Mouse (Mus musculus): ENCODE measurements at regions not wholly inside any gene's neighbourhood (a gene's known extent, or its start where the extent isn't known, plus 50 kb on each side); places are given as distances from the start of the nearest gene placed in this dataset.

DNA sequence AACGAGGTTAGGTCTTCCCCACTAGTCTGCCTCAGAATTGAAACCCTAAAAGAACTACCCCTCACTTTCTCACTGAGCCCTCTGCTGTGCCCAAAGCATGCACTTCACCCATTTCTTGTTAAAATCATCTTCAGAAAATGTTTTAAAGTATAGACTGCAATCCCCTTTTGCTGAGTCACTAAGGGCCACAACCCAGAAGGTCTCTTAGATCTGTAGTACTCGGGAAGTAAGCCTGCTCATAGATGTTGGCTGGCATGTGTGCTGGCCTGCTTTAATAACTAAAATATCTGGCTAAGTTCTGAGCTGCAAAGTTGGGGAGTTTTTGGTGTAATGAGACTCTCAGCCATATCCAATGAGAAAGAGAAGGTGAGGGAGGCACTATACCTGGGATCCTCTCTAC, 329.9 kb downstream of the Insc start:
- DNase-seq (ENCODE audit: low read depth, low spot score): no peak

DNA sequence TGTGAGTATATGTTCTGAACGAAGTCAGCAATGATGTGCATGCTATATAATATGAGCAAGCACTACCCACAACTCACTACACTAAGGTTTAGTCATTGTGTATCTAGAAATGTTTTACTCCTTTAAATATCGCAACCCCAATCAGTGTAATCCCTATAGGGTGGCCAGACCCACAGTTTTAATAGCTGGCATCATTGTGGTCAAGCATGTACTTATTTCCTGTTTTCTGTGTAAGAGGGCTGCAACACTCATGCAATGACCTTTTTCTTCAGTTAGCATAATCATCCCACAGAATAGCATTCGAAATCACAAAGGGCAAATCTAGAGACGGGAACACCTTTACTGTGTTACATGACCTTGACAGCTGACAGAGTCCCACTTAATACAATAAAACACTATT, 333.3 kb downstream of the Insc start:
- DNase-seq (ENCODE audit: low read depth, low spot score): no peak

DNA sequence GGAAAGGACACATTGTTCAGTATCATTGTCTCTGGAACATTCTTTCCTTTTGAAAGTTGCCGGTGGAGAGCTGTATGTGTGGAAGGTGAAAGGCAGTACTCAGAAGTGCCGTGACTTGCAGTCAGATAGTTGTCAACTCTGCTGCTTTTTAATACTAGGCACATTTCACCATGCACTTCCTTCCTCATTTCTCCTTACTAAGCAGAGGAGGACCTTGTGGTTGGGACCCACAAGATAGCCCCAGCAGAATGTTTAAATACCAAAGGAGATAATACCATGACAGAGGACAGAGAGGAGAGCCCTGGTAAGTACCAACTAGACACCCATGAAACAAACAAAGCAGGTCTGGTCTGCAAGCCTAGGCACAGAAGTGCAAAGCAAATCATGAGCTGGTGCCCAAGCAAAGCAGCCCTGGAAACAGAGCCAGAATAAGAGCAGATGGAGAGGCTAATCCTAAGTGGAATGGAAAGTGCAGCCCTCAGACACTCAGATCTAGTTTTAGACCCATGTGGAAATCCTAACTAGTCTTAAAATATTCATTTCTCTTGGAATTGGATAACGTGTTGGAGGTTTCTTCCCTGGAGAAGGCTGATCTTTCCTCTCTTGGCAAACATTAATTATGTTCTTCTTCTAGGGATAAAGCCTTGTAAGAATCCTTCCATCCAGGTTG, 341.4 kb downstream of the Insc start:
- DNase-seq (ENCODE audit: low read depth, low spot score): peak; percentile 24

DNA sequence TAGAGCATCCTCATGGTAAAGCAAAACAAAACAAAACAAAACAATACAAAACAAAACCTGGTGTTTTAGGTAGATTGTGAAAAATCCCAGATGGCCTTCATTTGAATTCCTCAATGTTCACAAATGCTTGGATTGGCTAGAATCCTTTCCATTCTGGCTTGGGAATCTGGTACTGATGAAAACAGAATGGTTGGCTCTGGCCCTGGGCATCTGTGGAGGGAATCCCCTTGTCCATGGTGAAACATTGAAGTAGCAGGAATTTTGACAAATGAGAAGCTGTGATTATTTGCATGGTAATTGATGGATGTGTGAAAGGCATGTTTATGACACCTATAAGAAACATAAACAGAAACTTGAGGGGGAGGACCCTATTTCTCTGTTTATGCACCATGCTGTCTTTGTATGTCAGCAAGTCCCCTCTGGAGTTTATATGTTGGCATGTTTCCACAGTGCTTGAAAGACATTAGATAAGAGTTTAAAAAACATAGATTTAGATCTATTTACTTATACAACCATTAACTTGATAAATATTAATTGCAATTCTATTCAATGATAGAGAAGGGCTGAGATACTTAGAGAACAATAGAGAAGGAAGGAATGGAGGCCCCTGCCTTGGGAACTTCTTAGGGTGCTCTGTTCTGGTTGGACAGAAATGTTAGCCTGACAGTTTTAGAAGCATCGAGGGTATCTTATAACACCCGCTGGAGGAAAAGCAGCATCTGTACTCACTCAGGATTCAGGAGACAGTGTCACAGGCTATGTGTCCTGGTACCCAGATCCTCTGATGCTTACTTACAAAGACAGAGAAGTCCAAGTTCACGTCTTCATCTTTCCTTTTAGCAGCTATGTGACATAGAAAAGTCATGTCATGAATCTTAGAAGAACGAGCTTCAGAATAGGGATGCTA, 343.3 kb downstream of the Insc start:
- DNase-seq (ENCODE audit: low read depth, low spot score): no peak

DNA sequence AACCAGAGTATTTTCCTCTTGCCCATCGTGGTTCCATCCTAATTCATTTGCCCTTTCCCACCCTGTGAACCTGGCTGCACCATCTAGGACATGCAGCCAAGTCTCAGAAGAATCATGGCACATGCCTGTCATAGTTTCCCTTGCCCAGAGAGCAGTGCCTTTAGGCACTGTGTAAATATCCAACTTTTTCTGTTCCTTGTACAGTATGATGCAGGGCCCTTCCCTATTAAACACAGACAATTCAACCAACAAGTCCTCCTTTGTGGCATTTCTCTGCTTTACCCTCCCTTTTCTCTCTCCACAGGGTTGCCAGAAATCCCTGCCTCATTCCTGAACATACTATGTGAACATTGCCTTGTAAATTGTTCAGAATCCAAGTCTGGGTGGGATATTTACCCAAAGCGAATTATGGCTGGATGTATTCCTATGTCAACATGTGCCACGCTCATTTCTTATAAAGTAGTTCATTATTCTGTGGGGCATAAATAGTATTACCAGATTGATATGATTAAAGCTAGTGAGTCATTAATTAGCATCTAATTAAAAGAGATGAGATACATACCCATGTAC, 349.1 kb downstream of the Insc start:
- no peak for DNase-seq (ENCODE audit: low read depth, low spot score)

DNA sequence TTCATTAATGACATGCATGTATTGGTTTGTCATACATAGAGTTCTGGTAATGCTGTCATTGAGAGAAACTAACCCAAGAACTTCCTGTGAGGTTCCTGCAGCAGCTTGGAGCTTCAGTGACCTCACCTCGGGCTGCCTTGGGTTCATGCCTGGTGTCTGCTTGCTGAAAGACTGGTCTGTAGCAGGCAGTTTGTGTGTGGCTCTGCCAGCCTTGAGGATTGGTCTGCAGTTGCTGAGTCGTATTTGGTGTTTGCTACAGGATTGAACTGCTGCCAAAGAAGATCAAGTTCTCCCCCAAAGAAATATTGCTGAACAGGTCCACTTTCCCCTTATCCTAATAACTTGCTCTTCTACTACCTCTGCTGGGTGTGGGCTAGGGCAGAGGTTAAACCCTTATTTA, 362.5 kb downstream of the Insc start:
- no peak for DNase-seq (ENCODE audit: low read depth, low spot score)

DNA sequence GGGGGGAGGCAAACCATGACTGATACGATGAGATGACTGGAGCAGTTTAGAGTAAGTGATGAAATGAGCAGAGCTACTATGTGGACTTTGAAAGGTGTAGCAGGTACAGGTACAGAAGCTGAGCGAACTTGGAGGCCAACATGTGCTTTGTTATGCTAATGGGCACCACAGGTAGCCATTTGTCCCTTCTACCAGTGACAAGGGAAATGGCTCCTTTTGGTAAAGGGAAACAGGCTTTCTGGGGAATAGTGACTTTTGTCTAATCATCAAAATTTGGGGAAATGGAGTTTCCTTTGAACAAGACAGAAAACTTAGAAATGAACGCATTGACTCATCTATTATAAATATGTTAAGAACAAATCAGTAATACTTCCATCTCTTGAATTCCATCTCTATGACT, 368.8 kb downstream of the Insc start:
- DNase-seq (ENCODE audit: low read depth, low spot score): no peak

DNA sequence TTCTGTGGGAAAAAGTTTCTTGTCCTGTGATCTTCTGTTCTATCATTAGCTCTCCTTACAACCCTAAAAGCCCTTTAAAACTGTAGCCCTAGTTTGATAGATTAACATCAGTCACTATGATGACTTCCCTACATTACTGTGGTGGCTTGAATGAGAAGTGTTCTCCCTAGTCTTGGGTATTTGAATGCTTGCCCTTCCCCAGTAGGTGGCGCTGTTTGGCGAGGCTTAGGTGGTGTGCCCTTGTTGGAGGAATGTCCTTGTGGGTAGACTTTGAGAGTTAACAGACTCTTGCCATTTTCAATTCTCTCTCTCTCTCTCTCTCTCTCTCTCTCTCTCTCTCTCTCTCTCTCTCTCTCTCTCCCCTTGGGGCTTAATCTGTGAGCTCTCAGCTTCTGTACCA, 379.8 kb downstream of the Insc start:
- DNase-seq (ENCODE audit: low read depth, low spot score): no peak

DNA sequence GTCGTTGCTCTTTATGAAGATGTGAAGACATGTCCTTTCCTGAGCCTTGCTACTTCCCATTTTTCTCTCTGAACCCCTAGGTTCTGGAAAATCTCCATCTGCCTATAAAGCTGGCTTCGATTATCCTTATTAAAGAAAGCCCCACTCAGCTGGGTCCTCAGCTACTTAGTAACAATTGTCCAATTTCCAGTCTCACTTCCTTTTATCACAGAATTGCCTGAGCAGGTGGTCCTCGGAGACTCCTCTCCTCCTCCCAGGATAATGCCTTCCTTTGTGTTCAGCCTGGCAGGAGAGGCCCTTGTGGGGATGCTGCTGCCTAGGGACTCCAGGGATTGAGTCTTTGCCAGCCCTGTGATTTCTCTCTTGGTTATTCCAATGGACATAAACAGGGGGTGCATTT, 385.5 kb downstream of the Insc start:
- DNase-seq (ENCODE audit: low read depth, low spot score): no peak

DNA sequence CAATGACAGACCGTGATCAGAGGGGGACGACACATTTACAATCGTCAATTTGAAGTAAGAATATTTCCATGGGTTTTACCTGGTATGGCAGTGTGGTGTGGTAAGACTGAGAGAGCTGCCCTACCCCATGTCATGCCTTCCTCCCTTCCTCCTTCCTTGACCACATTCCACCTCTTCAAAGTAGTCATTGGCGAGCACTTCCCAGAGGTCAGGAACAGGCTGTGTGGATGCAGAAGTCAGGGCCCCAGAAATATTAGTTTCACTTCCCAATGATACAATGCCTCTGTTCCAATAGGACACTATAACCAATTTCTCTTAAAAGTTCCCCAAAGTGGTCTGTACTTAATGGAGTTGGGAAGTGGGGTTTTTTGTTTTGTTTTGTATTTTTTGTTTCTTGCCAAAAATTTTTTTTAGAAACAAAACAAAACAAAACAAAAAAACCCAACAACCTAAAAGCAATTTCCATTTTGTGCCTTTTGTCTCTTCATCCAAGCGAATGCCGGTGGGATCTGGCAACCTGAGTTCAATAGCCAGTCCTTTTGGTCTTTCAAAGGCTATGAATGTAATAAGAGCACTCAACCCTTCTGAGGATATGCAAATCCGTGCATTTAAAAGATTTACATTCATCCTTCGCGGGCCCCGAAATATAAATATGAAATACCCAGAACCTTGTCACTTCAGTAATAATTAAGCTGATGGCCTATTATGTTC, 387.9 kb downstream of the Insc start:
- no peak for DNase-seq (ENCODE audit: low read depth, low spot score)

DNA sequence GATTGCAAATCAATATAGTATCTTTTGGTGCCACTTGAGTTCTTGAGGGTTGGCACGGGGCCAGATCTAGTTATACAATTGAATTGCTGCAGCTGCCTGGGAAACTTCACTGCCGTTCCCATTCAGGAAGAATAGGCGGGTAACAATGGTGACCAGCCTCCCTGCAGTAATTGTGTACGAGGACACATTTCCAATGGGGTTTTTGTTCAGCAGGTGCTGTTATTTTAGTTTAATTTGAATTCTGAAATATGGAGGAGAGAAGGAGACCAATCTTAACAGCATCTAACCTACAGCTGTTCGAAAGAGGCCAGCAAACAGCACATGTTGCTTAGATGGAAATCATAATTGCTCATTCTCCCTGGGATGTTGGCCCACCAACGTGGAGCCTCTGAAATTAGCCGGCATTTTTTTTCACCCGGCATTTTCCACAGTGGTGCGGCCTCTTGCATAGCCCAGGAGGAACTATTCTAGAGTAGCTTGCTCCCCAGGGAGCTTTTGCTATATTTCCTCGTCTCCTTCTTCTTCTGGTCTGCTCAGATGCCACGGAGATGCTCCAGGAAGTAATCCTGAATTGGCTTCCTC, 388.6 kb downstream of the Insc start:
- DNase-seq (ENCODE audit: low read depth, low spot score): peak; percentile 16

DNA sequence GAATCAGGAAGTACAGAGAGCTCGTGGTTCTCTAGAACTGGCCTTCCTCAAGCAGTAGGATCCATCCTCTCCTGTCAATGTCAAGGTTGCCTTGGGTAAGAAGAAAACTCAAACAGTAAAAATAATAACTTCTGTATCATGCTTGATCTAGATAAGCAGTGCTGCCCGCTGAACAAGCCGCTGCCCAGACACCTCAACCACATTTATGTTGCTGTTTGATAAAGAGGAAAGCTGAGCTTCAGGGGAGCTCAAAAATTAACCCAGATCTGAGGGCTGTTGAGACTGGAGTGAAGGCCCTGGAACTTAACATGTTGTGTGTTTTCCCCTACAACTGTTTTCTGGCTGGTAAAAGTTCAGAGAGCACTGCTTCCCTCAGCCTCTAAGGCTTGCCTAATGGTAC, 389.1 kb downstream of the Insc start:
- no peak for DNase-seq (ENCODE audit: low read depth, low spot score)

DNA sequence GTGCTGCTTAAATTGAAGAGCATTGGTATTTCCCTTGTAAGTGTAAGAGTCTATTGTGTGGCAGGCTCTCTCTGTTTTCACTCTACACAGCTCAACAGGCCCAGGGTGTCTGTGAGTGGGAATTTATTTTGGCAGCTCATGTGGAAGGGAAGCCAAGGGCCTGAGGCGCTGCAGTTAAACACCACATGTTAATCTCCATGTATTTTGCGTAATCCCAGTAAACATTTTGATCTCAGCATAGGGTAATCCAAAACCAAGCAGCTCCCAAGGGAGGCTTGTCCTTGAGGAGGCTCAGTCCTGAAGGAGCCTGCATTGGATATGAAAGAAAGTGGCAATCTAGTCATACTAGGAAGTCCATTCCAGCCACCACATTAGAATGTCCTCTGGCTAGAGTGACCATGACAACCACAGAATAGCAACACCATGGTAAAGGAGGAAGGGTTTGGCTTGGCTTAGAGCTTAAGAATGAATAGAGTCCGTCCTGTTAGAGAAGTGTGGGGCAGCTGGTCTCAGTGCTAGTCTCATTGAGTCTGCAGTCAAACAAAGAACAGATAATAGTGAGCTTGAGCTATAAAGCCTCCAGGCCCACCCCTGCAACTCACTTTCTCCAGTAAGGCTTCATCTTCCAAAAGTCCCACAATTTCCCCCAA, 391.6 kb downstream of the Insc start:
- no peak for DNase-seq (ENCODE audit: low read depth, low spot score)

DNA sequence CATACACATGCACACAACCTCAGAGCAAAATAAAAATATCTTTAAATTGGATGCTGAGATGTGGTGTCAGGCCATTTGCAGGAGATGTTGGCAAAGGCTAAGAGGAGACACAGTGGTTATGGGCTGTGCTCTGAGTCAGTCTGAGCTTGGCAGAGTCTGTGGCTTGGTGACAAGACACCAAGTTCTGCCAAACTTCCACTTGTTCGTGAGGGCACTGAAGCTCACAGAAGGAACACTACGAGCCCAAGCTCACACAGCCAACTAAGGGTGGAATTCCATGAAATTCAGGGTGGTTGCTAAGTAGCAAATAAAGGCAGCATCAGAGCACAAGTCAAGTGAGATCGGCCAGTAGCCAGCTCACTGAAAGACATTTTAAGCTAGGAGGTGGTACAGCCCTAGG, 396.8 kb downstream of the Insc start:
- DNase-seq (ENCODE audit: low read depth, low spot score): peak; percentile 44

DNA sequence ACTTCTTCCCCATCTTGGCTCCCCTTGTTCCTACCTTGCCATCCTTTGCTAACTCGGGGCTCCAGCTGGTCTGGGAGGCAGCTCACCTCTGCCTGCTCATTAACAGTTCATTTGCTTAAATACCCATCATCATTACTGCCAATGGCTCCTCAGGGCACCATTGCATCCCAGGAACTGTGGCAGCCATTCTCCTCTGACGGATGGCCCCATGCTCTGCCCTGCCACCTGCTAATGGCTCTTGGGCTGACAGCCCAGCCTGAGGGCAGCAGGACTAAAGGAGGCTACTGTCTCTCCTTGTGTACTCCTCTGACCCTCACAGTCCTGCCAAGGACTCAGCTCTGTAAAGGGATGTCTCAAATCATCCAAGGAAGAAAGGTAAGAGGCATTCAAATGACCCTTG, 398.7 kb downstream of the Insc start:
- no peak for DNase-seq (ENCODE audit: low read depth, low spot score)

DNA sequence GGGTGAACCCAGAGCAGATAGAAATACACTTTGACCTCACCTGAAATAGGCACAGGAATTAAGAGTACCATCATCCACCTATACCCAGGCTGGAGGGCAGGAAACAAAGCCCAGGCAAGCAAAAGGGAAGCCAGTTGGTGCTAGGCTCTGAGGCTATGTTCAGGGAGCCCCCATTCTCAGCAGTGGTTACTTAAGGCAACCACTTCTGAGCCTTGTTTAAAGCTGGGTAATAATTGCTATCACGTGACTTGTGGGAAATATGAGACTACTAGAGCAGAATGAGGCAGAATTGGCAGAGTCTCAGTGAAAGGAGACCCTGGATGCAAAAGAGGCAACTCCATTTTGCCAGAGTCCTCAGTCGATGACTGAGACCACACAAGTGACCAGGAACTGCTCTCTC, 401.5 kb downstream of the Insc start:
- DNase-seq (ENCODE audit: low read depth, low spot score): no peak

DNA sequence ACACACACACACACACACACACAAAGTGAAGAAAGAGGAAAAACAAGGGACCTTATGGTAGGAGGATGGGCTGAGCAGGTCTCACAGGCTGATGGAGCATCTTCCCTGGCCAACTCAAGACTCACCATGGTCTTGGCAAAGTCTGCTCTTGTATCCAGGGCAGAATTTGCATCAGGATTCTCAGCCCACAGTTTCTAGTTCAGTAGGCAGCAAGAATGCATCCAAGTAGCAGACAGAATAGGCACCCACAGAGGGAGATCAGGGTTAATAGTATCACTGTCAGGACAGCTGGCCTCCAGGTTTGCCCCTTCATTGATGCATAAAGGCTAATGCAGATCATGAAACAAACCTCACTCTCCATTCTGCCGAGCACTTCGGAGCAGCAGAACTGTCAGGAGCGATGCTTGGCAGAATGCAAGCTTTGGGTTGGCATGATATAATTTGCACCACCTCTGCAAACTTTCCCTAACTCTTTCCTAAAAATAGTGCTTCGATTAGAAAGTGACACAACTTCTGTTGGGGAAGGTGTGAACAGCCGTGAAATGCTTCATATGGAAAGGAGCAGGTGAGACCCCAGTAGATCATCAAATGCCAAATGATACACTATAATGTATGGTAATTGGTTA, 404.0 kb downstream of the Insc start:
- peak; percentile 42 for DNase-seq (ENCODE audit: low read depth, low spot score)

DNA sequence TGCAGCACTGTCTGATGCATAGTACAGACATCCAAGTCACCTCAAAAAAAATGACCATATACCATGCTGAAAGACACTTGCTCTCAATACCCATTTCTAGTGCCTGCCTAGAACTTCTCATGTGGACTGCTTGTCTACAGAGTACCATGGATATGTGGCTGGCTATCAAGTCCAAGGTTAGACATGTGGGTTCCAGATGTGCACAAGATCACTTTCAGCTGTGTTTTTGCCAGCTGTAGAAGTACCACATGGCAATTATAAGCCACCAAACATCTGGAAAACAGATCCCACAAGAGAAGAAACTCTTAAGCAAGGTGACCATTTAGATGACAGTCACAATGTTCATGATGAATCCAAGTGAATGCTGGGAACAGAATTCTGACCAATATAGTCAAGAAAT, 409.8 kb downstream of the Insc start:
- DNase-seq (ENCODE audit: low read depth, low spot score): no peak

DNA sequence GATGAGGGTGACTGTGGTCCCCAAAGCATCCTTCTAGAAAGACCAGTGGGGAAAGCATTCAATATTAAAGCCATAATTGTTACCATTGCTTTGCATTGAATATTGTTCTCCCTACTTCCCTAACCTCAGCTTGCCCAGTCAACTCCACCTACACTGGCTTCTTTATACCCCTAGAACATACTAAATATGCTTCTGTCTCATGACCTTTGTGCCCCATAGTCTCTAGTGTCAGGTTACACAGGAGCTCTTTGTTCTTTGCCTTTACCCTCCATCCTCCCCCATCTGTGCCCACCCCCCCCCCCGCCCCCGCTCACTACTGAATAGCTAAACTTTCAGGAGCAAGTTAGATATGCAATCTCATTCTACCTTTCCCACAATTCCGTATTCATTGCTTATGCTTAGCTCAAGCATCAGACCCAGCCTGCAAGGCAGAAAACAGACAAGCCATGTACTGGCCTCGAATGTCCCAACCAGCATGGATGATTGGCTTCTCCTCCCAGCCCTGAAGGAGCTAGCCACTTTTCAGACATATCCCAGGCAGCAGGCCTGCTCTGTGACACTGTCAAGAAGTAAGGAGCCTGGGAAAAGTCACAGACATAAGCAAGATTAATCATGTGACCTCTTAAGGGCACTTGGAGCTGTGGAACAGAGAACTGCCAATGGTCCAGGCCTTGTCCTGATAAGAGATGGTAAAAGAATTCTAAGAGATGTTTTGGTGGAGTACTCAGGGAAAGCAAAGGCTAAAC, 410.4 kb downstream of the Insc start:
- no peak for DNase-seq (ENCODE audit: low read depth, low spot score)

DNA sequence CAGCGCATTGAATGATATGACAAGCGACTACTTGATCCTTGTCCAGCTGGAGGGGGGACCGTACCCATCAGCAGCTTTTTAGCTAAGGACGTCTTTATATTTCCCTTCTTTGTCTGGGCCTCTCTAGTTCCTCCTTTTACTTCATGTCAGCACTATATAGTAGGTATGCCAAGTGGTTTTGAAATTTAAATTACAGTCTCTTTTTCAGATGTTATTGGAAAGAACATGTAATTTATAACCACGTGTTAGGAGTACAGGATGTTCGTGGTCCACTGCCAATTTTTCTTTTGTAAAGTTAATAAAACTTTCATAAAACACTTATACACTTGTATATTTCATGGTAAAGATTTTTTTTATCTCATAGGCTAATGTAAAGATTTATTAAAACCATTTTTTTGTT, 426.5 kb downstream of the Insc start:
- DNase-seq (ENCODE audit: low read depth, low spot score): no peak
